Mouse (Mus musculus) retina, embryonic 14.5 days (tissue): ENCODE data around the gene Cdkn3.
A peak's percentile ranks its signal among the peaks of the same experiment; 100 is the strongest.
"Not testable (repeated sequence)": the region's sequence is repeated elsewhere in the genome, so short reads cannot be mapped to it uniquely, and the experiment has no call there.

Experiments used
- DNase-seq: peaks from one replicate; pipeline ENCODE4 v3.0.0-alpha.2; 2015; ENCODE audit warnings: low spot score

Cdkn3 gene

GRCm38 (mm10) chr14:46760355-46761029, at the start of gene Cdkn3:
Gene Cdkn3 (plus strand): TSS chr14:46760541.
- peak; percentile 93 for DNase-seq

GRCm38 (mm10) chr14:46718483-46718922, 41.8 kb upstream of the Cdkn3 start:
- DNase-seq = no peak

- DNase-seq = peak; percentile 58
Observed at GRCm38 (mm10) chr14:46722031-46722430, 38.3 kb upstream of the Cdkn3 start.

- peak; percentile 90 for DNase-seq
Observed at GRCm38 (mm10) chr14:46723828-46724227, 36.5 kb upstream of the Cdkn3 start.

GRCm38 (mm10) chr14:46724941-46725340, 35.4 kb upstream of the Cdkn3 start:
- no peak for DNase-seq

- peak; percentile 61 for DNase-seq
Observed at GRCm38 (mm10) chr14:46725743-46726142, 34.6 kb upstream of the Cdkn3 start.

GRCm38 (mm10) chr14:46734262-46734661, 26.1 kb upstream of the Cdkn3 start:
- DNase-seq = no peak

GRCm38 (mm10) chr14:46734761-46735455, 25.4 kb upstream of the Cdkn3 start:
- no peak for DNase-seq

- DNase-seq = no peak
Observed at GRCm38 (mm10) chr14:46736366-46736765, 24.0 kb upstream of the Cdkn3 start.

GRCm38 (mm10) chr14:46737346-46737745, 23.0 kb upstream of the Cdkn3 start:
- not testable (repeated sequence) for DNase-seq

- no peak for DNase-seq
Observed at GRCm38 (mm10) chr14:46742674-46743073, 17.7 kb upstream of the Cdkn3 start.

- DNase-seq = no peak
Observed at GRCm38 (mm10) chr14:46745413-46745812, 14.9 kb upstream of the Cdkn3 start.

- not testable (repeated sequence) for DNase-seq
Observed at GRCm38 (mm10) chr14:46754371-46754770, 6.0 kb upstream of the Cdkn3 start.

GRCm38 (mm10) chr14:46755851-46756250, 4.5 kb upstream of the Cdkn3 start:
- DNase-seq = no peak

GRCm38 (mm10) chr14:46757736-46758135, 2.6 kb upstream of the Cdkn3 start:
- no peak for DNase-seq

- DNase-seq = no peak
Observed at GRCm38 (mm10) chr14:46759970-46760354, 379 bp upstream of the Cdkn3 start.

GRCm38 (mm10) chr14:46761186-46761585, 845 bp downstream of the Cdkn3 start:
- DNase-seq = no peak

- no peak for DNase-seq
Observed at GRCm38 (mm10) chr14:46767116-46767515, 6.8 kb downstream of the Cdkn3 start.

- DNase-seq = no peak
Observed at GRCm38 (mm10) chr14:46770036-46770435, 9.7 kb downstream of the Cdkn3 start.

GRCm38 (mm10) chr14:46778756-46779155, 18.4 kb downstream of the Cdkn3 start:
- no peak for DNase-seq

GRCm38 (mm10) chr14:46779217-46779616, 18.9 kb downstream of the Cdkn3 start:
- no peak for DNase-seq

- DNase-seq = no peak
Observed at GRCm38 (mm10) chr14:46781086-46781485, 20.7 kb downstream of the Cdkn3 start.

- no peak for DNase-seq
Observed at GRCm38 (mm10) chr14:46782187-46782828, 22.0 kb downstream of the Cdkn3 start.
